Mouse (Mus musculus) forebrain, embryonic 12.5 days (tissue): ENCODE results near the gene Ropn1l. TPM values are rescaled to one million over a fixed set of nuclear protein-coding genes. Genes with fewer than 3 reads are reported as not detected.

ENCODE experiments used
- ATAC-seq: fragments of 200-750 bp; cut with Nextera tagmentation; 2 replicates; pipeline ENCODE4 v1.8.0; 2017; ENCODE audit warnings: moderate TSS enrichment; ENCODE audit not compliant: low FRiP score
- H3K27ac ChIP-seq: fragments of 300-500 bp; sonication (generic); 2 replicates; pipeline ENCODE4 v1.5.1; 2016; ENCODE audit warnings: mild to moderate bottlenecking
- H3K27me3 ChIP-seq: fragments of 300-500 bp; sonication (generic); 2 replicates; pipeline ENCODE4 v1.6.1; 2016; ENCODE audit warnings: mild to moderate bottlenecking
- H3K36me3 ChIP-seq: fragments of 300-500 bp; sonication (generic); replicated peaks from 2 replicates; pipeline ENCODE4 v1.6.1; 2016; ENCODE audit warnings: mild to moderate bottlenecking
- H3K4me1 ChIP-seq: fragments of 300-500 bp; sonication (generic); 2 replicates; pipeline ENCODE4 v1.6.1; 2016
- H3K4me2 ChIP-seq: fragments of 300-500 bp; sonication (generic); 2 replicates; pipeline ENCODE4 v1.6.1; 2016; ENCODE audit warnings: mild to moderate bottlenecking, moderate library complexity
- H3K4me3 ChIP-seq: fragments of 300-500 bp; sonication (generic); replicated peaks from 2 replicates; pipeline ENCODE4 v1.5.1; 2016; ENCODE audit warnings: mild to moderate bottlenecking
- H3K9ac ChIP-seq: fragments of 300-500 bp; sonication (generic); 2 replicates; pipeline ENCODE4 v1.6.1; 2016; ENCODE audit warnings: mild to moderate bottlenecking
- H3K9me3 ChIP-seq: fragments of 300-500 bp; sonication (generic); 2 replicates; pipeline ENCODE4 v1.6.1; 2016
- WGBS: fragments of 180-500 bp; shearing (Covaris S2); methylation state at CpG from one replicate; pipeline ENCODE4 v1.1.7; 2016; 5-methylcytosine and 5-hydroxymethylcytosine counted together
- polyA plus RNA-seq: library from polyadenylated mRNA; unstranded; fragments of >200 nt; fragmentation: Nextera tagmentation; extraction: Ambion mirVana; gene quantifications from 2 replicates; pipeline ENCODE4 v1.2.1, GENCODE M21; 2016

Ropn1l gene
- polyA plus RNA-seq, 1 experiment from 2014 or later = 2.3 TPM

- no peaks in the 10 kb centered on the region for H3K36me3 ChIP-seq
- H3K4me2 ChIP-seq = no peak overlapping the region
- no peak overlapping the region for H3K4me3 ChIP-seq
- ATAC-seq = no peak
- no peak overlapping the region for H3K9ac ChIP-seq
- H3K27me3 ChIP-seq = no peaks in the 10 kb centered on the region
- no peak overlapping the region for H3K27ac ChIP-seq
- H3K9me3 ChIP-seq = no peaks in the 10 kb centered on the region
- WGBS = 72% methylated on average over 21 of the region's 21 CpGs
- peaks cover 2% of the 10 kb centered on the region for H3K4me1 ChIP-seq
Observed at GRCm38 (mm10) chr15:31417796-31418685, 35.5 kb downstream of the Ropn1l start.

GRCm38 (mm10) chr15:31417409-31417795 is 36.1 kb downstream of the Ropn1l start:
- H3K9ac ChIP-seq = no peak overlapping the region
- H3K4me3 ChIP-seq = no peak overlapping the region
- no peaks in the 10 kb centered on the region for H3K9me3 ChIP-seq
- ATAC-seq = 0 out of 2 replicates have a peak, but pooled peaks have one; percentile 9
- peaks cover 3% of the 10 kb centered on the region for H3K4me1 ChIP-seq
- WGBS = 70% methylated on average over 6 of the region's 6 CpGs
- H3K4me2 ChIP-seq = no peak overlapping the region
- H3K36me3 ChIP-seq = no peaks in the 10 kb centered on the region
- no peaks in the 10 kb centered on the region for H3K27me3 ChIP-seq
- no peak overlapping the region for H3K27ac ChIP-seq

- Histone ChIP-seq H3K36me3 (no peaks in the 10 kb centered on the region), H3K4me3 (no peak overlapping the region), H3K27ac (no peak overlapping the region), H3K4me2 (no peak overlapping the region), H3K27me3 (no peaks in the 10 kb centered on the region), H3K9ac (no peak overlapping the region), H3K9me3 (no peaks in the 10 kb centered on the region), H3K4me1 (peaks cover 3% of the 10 kb centered on the region)
- 78% methylated on average over 4 of the region's 4 CpGs for WGBS
- no peak for ATAC-seq
Observed at GRCm38 (mm10) chr15:31415181-31415580, 38.4 kb downstream of the Ropn1l start.

DNA sequence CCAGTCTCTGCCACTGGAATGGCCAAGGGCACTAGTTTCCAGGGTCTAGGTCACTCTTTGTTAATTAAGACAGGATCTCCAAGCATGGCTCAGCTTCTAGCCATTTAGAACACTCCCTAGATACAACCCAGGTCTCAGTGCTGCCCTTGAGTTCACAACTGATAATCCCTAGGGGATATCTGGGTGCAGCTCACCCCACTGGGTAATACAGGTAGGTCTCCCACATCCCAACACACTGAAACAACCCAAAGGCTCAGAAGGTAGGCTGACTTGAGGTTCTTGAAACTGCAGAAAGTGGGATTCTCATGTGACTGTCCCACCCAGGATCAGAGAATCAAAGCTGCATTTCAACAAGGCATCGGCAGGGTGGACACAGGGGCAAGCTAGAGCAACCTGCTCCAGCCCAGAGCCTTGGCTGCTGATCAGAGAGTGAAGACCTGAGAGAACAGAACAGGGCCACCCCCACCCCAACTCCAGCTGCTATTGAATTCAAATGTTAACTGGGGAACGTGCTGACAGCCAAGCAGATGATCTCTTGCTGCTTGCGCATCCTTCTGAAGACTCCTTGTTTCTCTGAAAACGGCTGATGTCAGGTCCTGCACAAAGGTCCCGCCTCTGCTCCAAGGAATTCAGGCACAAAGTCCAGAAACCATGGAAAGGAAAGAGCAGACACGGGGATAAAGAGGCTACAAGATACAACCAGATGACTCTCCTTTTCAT is 39.2 kb downstream of the Ropn1l start:
- Histone ChIP-seq H3K27ac (no peak overlapping the region), H3K4me3 (no peak overlapping the region), H3K9me3 (no peaks in the 10 kb centered on the region), H3K4me1 (peaks cover 3% of the 10 kb centered on the region), H3K27me3 (no peaks in the 10 kb centered on the region), H3K9ac (no peak overlapping the region), H3K36me3 (no peaks in the 10 kb centered on the region), H3K4me2 (no peak overlapping the region)
- WGBS = 61% methylated on average over 6 of the region's 6 CpGs
- ATAC-seq = no peak

GRCm38 (mm10) chr15:31413662-31414061 is 39.9 kb downstream of the Ropn1l start:
- H3K36me3 ChIP-seq = no peaks in the 10 kb centered on the region
- no peak overlapping the region for H3K4me3 ChIP-seq
- ATAC-seq = no peak
- no peaks in the 10 kb centered on the region for H3K9me3 ChIP-seq
- no peak overlapping the region for H3K4me2 ChIP-seq
- no peak overlapping the region for H3K9ac ChIP-seq
- no peaks in the 10 kb centered on the region for H3K27me3 ChIP-seq
- H3K27ac ChIP-seq = no peak overlapping the region
- WGBS = 86% methylated on average over 6 of the region's 6 CpGs
- H3K4me1 ChIP-seq = peaks cover 3% of the 10 kb centered on the region

GRCm38 (mm10) chr15:31412933-31413332 is 40.6 kb downstream of the Ropn1l start:
- no peak for ATAC-seq
- Histone ChIP-seq H3K9ac (no peak overlapping the region), H3K9me3 (no peaks in the 10 kb centered on the region), H3K27me3 (no peaks in the 10 kb centered on the region), H3K27ac (no peak overlapping the region), H3K4me1 (peaks cover 3% of the 10 kb centered on the region), H3K4me3 (no peak overlapping the region), H3K4me2 (no peak overlapping the region), H3K36me3 (no peaks in the 10 kb centered on the region)
- WGBS = 51% methylated on average over 3 of the region's 3 CpGs

- Histone ChIP-seq H3K9me3 (no peaks in the 10 kb centered on the region), H3K9ac (no peak overlapping the region), H3K27ac (no peak overlapping the region), H3K4me1 (peaks cover 3% of the 10 kb centered on the region), H3K36me3 (no peaks in the 10 kb centered on the region), H3K4me2 (no peak overlapping the region), H3K27me3 (no peaks in the 10 kb centered on the region), H3K4me3 (no peak overlapping the region)
- no peak for ATAC-seq
- 94% methylated on average over 6 of the region's 6 CpGs for WGBS
Observed at GRCm38 (mm10) chr15:31412436-31412835, 41.1 kb downstream of the Ropn1l start.

- ATAC-seq = no peak
- 92% methylated on average over 4 of the region's 4 CpGs for WGBS
- Histone ChIP-seq H3K9me3 (no peaks in the 10 kb centered on the region), H3K4me3 (no peak overlapping the region), H3K27me3 (no peaks in the 10 kb centered on the region), H3K4me2 (no peak overlapping the region), H3K27ac (no peak overlapping the region), H3K9ac (no peak overlapping the region), H3K4me1 (peaks cover 8% of the 10 kb centered on the region), H3K36me3 (no peaks in the 10 kb centered on the region)
Observed at GRCm38 (mm10) chr15:31407490-31407889, 46.0 kb downstream of the Ropn1l start.

DNA sequence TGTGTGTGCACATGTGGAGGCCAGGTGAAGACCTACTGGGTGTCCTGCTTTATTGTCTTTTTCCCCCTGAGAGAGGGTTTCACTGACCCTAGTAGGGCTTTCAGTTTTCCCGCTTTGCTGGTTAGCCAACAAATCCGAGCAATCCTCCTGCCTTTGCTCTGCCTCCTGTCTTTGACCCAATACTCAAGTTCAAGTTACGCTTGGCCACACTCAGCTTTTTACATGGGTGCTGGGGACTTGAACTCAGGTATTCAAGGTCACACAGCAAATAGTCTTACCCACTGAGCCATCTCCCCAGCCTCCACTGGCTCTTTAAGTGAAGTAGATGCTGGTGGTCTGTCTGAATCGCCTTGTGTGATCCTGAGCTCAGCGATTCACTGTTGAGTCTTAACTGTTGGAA is 46.7 kb downstream of the Ropn1l start:
- Histone ChIP-seq H3K4me2 (no peak overlapping the region), H3K27ac (no peak overlapping the region), H3K9ac (no peak overlapping the region), H3K4me3 (no peak overlapping the region), H3K4me1 (peaks cover 13% of the 10 kb centered on the region), H3K27me3 (no peaks in the 10 kb centered on the region), H3K36me3 (no peaks in the 10 kb centered on the region), H3K9me3 (no peaks in the 10 kb centered on the region)
- WGBS = 94% methylated on average over 5 of the region's 5 CpGs
- ATAC-seq = no peak

DNA sequence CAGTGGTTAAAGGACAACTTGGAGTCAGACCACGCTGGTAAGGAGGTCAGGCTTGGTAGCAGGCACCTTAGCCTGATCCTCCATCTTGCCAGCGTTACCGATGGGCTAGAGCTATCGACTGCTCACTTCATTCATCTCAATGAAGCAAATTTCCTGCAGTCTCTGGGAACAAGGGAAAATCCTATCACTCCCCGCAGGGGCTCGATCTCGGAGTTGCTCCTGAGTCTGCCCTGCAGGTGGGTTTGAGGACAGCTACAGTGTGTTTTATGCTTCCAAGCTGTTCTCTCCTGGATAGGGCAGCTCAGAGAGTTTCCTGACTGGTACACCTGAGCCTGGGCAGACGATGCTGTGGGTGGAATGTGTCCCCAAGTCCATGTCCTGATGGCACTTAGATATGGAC is 49.2 kb downstream of the Ropn1l start:
- Histone ChIP-seq H3K4me2 (no peak overlapping the region), H3K27ac (no peak overlapping the region), H3K36me3 (no peaks in the 10 kb centered on the region), H3K4me1 (peaks cover 17% of the 10 kb centered on the region), H3K9me3 (no peaks in the 10 kb centered on the region), H3K9ac (no peak overlapping the region), H3K27me3 (no peaks in the 10 kb centered on the region), H3K4me3 (no peak overlapping the region)
- WGBS = 89% methylated on average over 8 of the region's 8 CpGs
- no peak for ATAC-seq

DNA sequence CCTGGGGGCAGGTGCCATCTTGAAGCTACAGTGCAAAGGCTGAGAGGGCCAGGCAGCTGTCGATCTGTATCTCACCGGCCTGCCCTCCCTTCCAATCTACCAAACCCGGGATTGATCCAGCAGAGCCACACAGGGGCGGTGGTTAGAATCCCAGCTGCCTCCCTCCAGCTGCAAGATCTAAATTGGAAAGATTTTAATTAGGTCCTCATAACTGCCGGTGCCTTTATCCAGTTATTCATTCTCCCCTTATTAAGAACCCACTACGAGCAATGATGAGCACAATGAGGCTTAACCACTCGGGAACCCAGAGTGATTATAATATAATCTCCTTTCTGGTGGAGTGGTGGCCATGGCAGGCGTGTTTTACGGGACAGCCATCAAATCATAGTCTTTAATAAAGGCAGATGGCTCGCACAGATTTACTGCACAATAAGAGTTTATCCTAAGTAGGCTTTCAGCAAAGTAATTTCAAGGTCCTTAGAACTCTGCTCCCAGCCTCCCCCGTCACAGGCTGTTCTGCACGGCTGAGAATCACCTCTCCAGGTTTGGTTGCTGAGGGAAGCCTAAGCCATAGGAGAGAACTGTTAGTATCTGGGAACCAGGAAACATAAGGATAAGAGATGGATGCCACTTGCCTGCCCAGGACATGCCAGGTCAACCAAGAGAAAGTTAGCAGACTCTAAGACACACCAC is 51.2 kb downstream of the Ropn1l start:
- Histone ChIP-seq H3K4me3 (no peak overlapping the region), H3K27ac (peak overlapping the region; percentile 15; the same call in 1 of the 2 replicates), H3K4me2 (no peak overlapping the region), H3K27me3 (no peaks in the 10 kb centered on the region), H3K9me3 (no peaks in the 10 kb centered on the region), H3K4me1 (peaks cover 17% of the 10 kb centered on the region), H3K9ac (no peak overlapping the region), H3K36me3 (no peaks in the 10 kb centered on the region)
- 24% methylated on average over 12 of the region's 12 CpGs for WGBS
- peak; percentile 79 for ATAC-seq

GRCm38 (mm10) chr15:31400974-31401373 is 52.6 kb downstream of the Ropn1l start:
- 42% methylated on average over 3 of the region's 3 CpGs for WGBS
- Histone ChIP-seq H3K4me3 (no peak overlapping the region), H3K9me3 (no peaks in the 10 kb centered on the region), H3K27ac (no peak overlapping the region), H3K4me1 (peaks cover 17% of the 10 kb centered on the region), H3K36me3 (no peaks in the 10 kb centered on the region), H3K9ac (no peak overlapping the region), H3K27me3 (no peaks in the 10 kb centered on the region), H3K4me2 (no peak overlapping the region)
- no peak for ATAC-seq
